Mouse (Mus musculus): ENCODE measurements around the gene Zcchc7. TPM values are rescaled to one million over a fixed set of nuclear protein-coding genes. Genes with fewer than 3 reads are reported as not detected.

The Zcchc7 gene
- total and polyA plus RNA-seq, 2 experiments = 4.8 to 21.8 TPM

GRCm38 (mm10) chr4:44709740-44710700, 45.7 kb upstream of the Zcchc7 start, which contains the start of gene Pax5:
Gene Pax5, minus strand, starts transcription at chr4:44710487.
- H3K27ac ChIP-seq (replicated peaks; ENCODE audit: insufficient read depth, low read depth, low read length) = no peak within 1 kb of the TSS
- no peak for TF ChIP-seq CTCF (IDR thresholded peaks at IDR 0.05; ENCODE audit: low read depth, low read length)
- 37% methylated on average over 16 of the region's 16 CpGs for WGBS

GRCm38 (mm10) chr4:44710701-44711097, 45.0 kb upstream of the Zcchc7 start:
- Histone ChIP-seq H3K79me2 (ENCODE audit: control insufficient read depth, insufficient read depth, low read length) (no peaks in the 10 kb centered on the region), H3K4me1 (ENCODE audit: control insufficient read depth, insufficient read depth, low read length) (no peaks in the 10 kb centered on the region), H3K9ac (ENCODE audit: low read depth, low read length) (no peak overlapping the region), H3K27ac (replicated peaks; ENCODE audit: insufficient read depth, low read depth, low read length) (no peak overlapping the region), H3K27me3 (ENCODE audit: control insufficient read depth, insufficient read depth, low read length) (peaks cover 36% of the 10 kb centered on the region), H3K4me3 (ENCODE audit: insufficient read depth, low read depth, low read length) (no peak overlapping the region), H3K36me3 (ENCODE audit: control insufficient read depth, insufficient read depth, low read length) (no peaks in the 10 kb centered on the region)
- TF ChIP-seq POLR2A (IDR thresholded peaks at IDR 0.05; ENCODE audit: extremely low read depth, insufficient read depth, low read length) = no peak
- no peak for TF ChIP-seq CTCF (IDR thresholded peaks at IDR 0.05; ENCODE audit: low read depth, low read length)
- whole genome bisulfite sequencing = 5% methylated on average over 30 of the region's 30 CpGs
- DNase-seq (ENCODE audit: extremely low read depth, low read depth, low spot score) = no peak

More at GRCm38 (mm10) chr4:44709740-44710700, 45.7 kb upstream of the Zcchc7 start, which contains the start of gene Pax5:
- Histone ChIP-seq H3K27me3 (ENCODE audit: control insufficient read depth, insufficient read depth, low read length) (peaks cover 37% of the 10 kb centered on the region), H3K4me3 (ENCODE audit: insufficient read depth, low read depth, low read length) (no peak within 1 kb of the TSS), H3K9ac (ENCODE audit: low read depth, low read length) (no peak within 1 kb of the TSS), H3K79me2 (ENCODE audit: control insufficient read depth, insufficient read depth, low read length) (no peaks in the 10 kb centered on the region), H3K4me1 (ENCODE audit: control insufficient read depth, insufficient read depth, low read length) (no peaks in the 10 kb centered on the region), H3K36me3 (ENCODE audit: control insufficient read depth, insufficient read depth, low read length) (no peaks in the 10 kb centered on the region)
- no peak for DNase-seq (ENCODE audit: extremely low read depth, low read depth, low spot score)

GRCm38 (mm10) chr4:44711136-44711900, 44.4 kb upstream of the Zcchc7 start:
- Histone ChIP-seq H3K79me2 (ENCODE audit: control insufficient read depth, insufficient read depth, low read length) (no peaks in the 10 kb centered on the region), H3K4me3 (ENCODE audit: insufficient read depth, low read depth, low read length) (no peak overlapping the region), H3K27me3 (ENCODE audit: control insufficient read depth, insufficient read depth, low read length) (peaks cover 32% of the 10 kb centered on the region), H3K4me1 (ENCODE audit: control insufficient read depth, insufficient read depth, low read length) (no peaks in the 10 kb centered on the region), H3K9ac (ENCODE audit: low read depth, low read length) (no peak overlapping the region), H3K27ac (replicated peaks; ENCODE audit: insufficient read depth, low read depth, low read length) (no peak overlapping the region), H3K36me3 (ENCODE audit: control insufficient read depth, insufficient read depth, low read length) (no peaks in the 10 kb centered on the region)
- DNase-seq (ENCODE audit: extremely low read depth, low read depth, low spot score) = no peak
- TF ChIP-seq POLR2A (IDR thresholded peaks at IDR 0.05; ENCODE audit: extremely low read depth, insufficient read depth, low read length) (no peak), CTCF (IDR thresholded peaks at IDR 0.05; ENCODE audit: low read depth, low read length) (no peak)
- 5% methylated on average over 25 of the region's 25 CpGs for WGBS

GRCm38 (mm10) chr4:44712051-44712700, 43.5 kb upstream of the Zcchc7 start:
- Histone ChIP-seq H3K36me3 (ENCODE audit: control insufficient read depth, insufficient read depth, low read length) (no peaks in the 10 kb centered on the region), H3K9ac (ENCODE audit: low read depth, low read length) (no peak overlapping the region), H3K4me3 (ENCODE audit: insufficient read depth, low read depth, low read length) (no peak overlapping the region), H3K27ac (replicated peaks; ENCODE audit: insufficient read depth, low read depth, low read length) (no peak overlapping the region), H3K79me2 (ENCODE audit: control insufficient read depth, insufficient read depth, low read length) (no peaks in the 10 kb centered on the region), H3K27me3 (ENCODE audit: control insufficient read depth, insufficient read depth, low read length) (peaks cover 34% of the 10 kb centered on the region), H3K4me1 (ENCODE audit: control insufficient read depth, insufficient read depth, low read length) (no peaks in the 10 kb centered on the region)
- no peak for DNase-seq (ENCODE audit: extremely low read depth, low read depth, low spot score)
- TF ChIP-seq CTCF (IDR thresholded peaks at IDR 0.05; ENCODE audit: low read depth, low read length) = no peak
- TF ChIP-seq POLR2A (IDR thresholded peaks at IDR 0.05; ENCODE audit: extremely low read depth, insufficient read depth, low read length) = no peak
- 4% methylated on average over 25 of the region's 25 CpGs for WGBS

- H3K27ac ChIP-seq (replicated peaks; ENCODE audit: insufficient read depth, low read depth, low read length) = no peak overlapping the region
- H3K4me1 ChIP-seq (ENCODE audit: control insufficient read depth, insufficient read depth, low read length) = no peaks in the 10 kb centered on the region
- H3K4me3 ChIP-seq (ENCODE audit: insufficient read depth, low read depth, low read length) = no peak overlapping the region
- TF ChIP-seq POLR2A (IDR thresholded peaks at IDR 0.05; ENCODE audit: extremely low read depth, insufficient read depth, low read length) = no peak
- TF ChIP-seq CTCF (IDR thresholded peaks at IDR 0.05; ENCODE audit: low read depth, low read length) = no peak
- no peaks in the 10 kb centered on the region for H3K79me2 ChIP-seq (ENCODE audit: control insufficient read depth, insufficient read depth, low read length)
- no peak overlapping the region for H3K9ac ChIP-seq (ENCODE audit: low read depth, low read length)
- peaks cover 34% of the 10 kb centered on the region for H3K27me3 ChIP-seq (ENCODE audit: control insufficient read depth, insufficient read depth, low read length)
- DNase-seq (ENCODE audit: extremely low read depth, low read depth, low spot score) = no peak
- WGBS = 2% methylated on average over 50 of the region's 50 CpGs
- no peaks in the 10 kb centered on the region for H3K36me3 ChIP-seq (ENCODE audit: control insufficient read depth, insufficient read depth, low read length)
Measured at GRCm38 (mm10) chr4:44712786-44713553, 42.7 kb upstream of the Zcchc7 start.
